Mouse (Mus musculus) T-helper 17 cell (primary cell): ENCODE measurements around the gene Atg4c.

ENCODE experiments used
- in situ Hi-C, 2 experiments: fragments of 300-600 bp; cut with MboI, MseI; formaldehyde crosslinking; loops; 1 replicate in 1 of 2; 2 replicates in 1 of 2; pipeline ENCODE4 v1.15.1; 2025; ENCODE audit warnings: high pct_unique_total_duplicates in 2 of 2

The Atg4c gene

GRCm38 (mm10) chr4:99193810-99194582, at the start of gene Atg4c:
Atg4c (plus strand) TSS chr4:99193934.
- in situ Hi-C loops, result loop anchor here in 1 of 2 experiments (5.0 to 25.0 kb wide), 2 partner anchors 257 to 643 kb away; no protein-coding TSS in a partner anchor

- in situ Hi-C loops, result no loop called here
These were observed 42.3 kb upstream of the Atg4c start for GRCm38 (mm10) chr4:99151434-99151833.

GRCm38 (mm10) chr4:99151885-99152558, 41.7 kb upstream of the Atg4c start:
- in situ Hi-C loops, result no loop called here

- in situ Hi-C loops, result no loop called here
These were observed 37.0 kb upstream of the Atg4c start for GRCm38 (mm10) chr4:99156641-99157307.

- in situ Hi-C loops, result no loop called here
These were observed 35.2 kb upstream of the Atg4c start for GRCm38 (mm10) chr4:99158495-99158894.

- in situ Hi-C loops, result no loop called here
These were observed 33.3 kb upstream of the Atg4c start for GRCm38 (mm10) chr4:99160414-99160813.

GRCm38 (mm10) chr4:99160899-99161298, 32.8 kb upstream of the Atg4c start:
- in situ Hi-C loops, result no loop called here

- in situ Hi-C loops, result no loop called here
These were observed 32.2 kb upstream of the Atg4c start for GRCm38 (mm10) chr4:99161457-99161971.

GRCm38 (mm10) chr4:99163001-99163400, 30.7 kb upstream of the Atg4c start:
- in situ Hi-C loops, result no loop called here

- in situ Hi-C loops, result no loop called here
These were observed 30.2 kb upstream of the Atg4c start for GRCm38 (mm10) chr4:99163547-99163946.

GRCm38 (mm10) chr4:99168869-99169268, 24.9 kb upstream of the Atg4c start:
- in situ Hi-C loops, result no loop called here

GRCm38 (mm10) chr4:99174265-99174664, 19.5 kb upstream of the Atg4c start:
- in situ Hi-C loops, result no loop called here

GRCm38 (mm10) chr4:99176841-99177240, 16.9 kb upstream of the Atg4c start:
- in situ Hi-C loops, result loop anchor here in 1 of 2 experiments (5.0 to 25.0 kb wide), 2 partner anchors 240 to 470 kb away; no protein-coding TSS in a partner anchor

- in situ Hi-C loops, result loop anchor here in 1 of 2 experiments (5.0 to 25.0 kb wide), 2 partner anchors 240 to 470 kb away; no protein-coding TSS in a partner anchor
These were observed 16.5 kb upstream of the Atg4c start for GRCm38 (mm10) chr4:99177255-99177654.

- in situ Hi-C loops, result loop anchor here in 1 of 2 experiments (5.0 to 25.0 kb wide), 2 partner anchors 242 to 472 kb away; no protein-coding TSS in a partner anchor
These were observed 14.9 kb upstream of the Atg4c start for GRCm38 (mm10) chr4:99178851-99179250.

GRCm38 (mm10) chr4:99179446-99180120, 14.2 kb upstream of the Atg4c start:
- in situ Hi-C loops, result loop anchor here (5.0 to 25.0 kb wide), 3 partner anchors 242 to 472 kb away; partner anchors contain the start of gene Usp1 (in 1 of the 2)

- in situ Hi-C loops, result loop anchor here (10.0 to 25.0 kb wide), 2 partner anchors 244 to 256 kb away; partner anchors contain the start of gene Usp1 (in 1 of the 2)
These were observed 12.8 kb upstream of the Atg4c start for GRCm38 (mm10) chr4:99180921-99181320.

- in situ Hi-C loops, result loop anchor here (10.0 to 25.0 kb wide), 2 partner anchors 245 to 257 kb away; partner anchors contain the start of gene Usp1 (in 1 of the 2)
These were observed 11.9 kb upstream of the Atg4c start for GRCm38 (mm10) chr4:99181739-99182419.

GRCm38 (mm10) chr4:99182660-99183431, 10.9 kb upstream of the Atg4c start:
- in situ Hi-C loops, result loop anchor here (10.0 to 25.0 kb wide), 2 partner anchors 246 to 258 kb away; partner anchors contain the start of gene Usp1 (in 1 of the 2)
